Mouse (Mus musculus): Measurements from ENCODE around the gene Nlrc3. TPM values are rescaled to one million over a fixed set of nuclear protein-coding genes. Genes with fewer than 3 reads are reported as not detected.

Nlrc3 gene
- polyA plus RNA-seq, 1 experiment from 2014 or later: 1.5 TPM

DNA sequence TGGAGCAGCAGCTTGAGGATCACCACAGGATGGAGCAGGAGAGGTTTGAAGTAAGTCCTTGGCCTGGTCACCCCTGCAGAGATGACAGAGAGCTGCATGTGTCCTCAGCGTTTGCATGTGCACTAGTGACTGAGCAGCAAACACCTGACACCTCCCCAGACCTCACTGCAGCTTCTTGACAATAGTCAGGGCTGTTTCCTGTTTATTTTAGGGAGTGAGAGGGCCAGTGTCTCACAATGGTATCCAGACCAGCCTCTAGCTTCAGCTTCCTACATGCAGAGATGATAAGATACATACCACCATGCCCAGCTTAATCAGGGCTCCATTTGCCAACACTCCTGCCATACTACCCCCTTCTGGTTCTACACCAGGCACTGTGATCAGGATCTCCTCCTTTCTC, 47.9 kb downstream of the Nlrc3 start:
- H3K4me1 ChIP-seq: no peaks in the 10 kb centered on the region
- H3K4me3 ChIP-seq: no peak overlapping the region
- no peak overlapping the region for H3K9ac ChIP-seq
- no peaks in the 10 kb centered on the region for H3K27me3 ChIP-seq (replicated peaks)
- no peak overlapping the region for H3K4me2 ChIP-seq
- peaks cover 81% of the 10 kb centered on the region for H3K36me3 ChIP-seq
- H3K27ac ChIP-seq (replicated peaks): no peak overlapping the region
- no peaks in the 10 kb centered on the region for H3K9me3 ChIP-seq
- no peak for ATAC-seq (ENCODE audit: extremely low read depth, insufficient number of reproducible peaks, low FRiP score, low TSS enrichment)
- WGBS: 56% methylated on average over 1 of the region's 1 CpGs

DNA sequence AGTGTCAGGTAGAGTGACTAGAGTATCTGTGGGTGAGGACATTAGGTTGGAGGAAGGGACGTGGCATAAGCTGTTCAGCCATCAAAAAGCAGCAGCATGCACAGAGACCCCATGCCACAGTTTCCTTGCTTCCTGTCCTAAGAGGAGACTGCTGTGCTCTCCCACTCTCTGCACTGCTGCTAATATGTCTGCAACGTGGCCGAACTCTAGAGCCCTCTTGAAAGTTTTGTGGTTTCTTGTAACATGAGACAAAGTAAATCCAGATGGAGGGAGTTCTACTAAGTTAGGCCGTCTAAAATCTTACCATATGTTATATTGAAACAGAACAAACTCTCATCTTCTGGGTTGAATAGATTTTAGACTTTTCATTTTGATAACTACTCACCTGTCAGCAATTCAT, 52.5 kb downstream of the Nlrc3 start:
- Histone ChIP-seq H3K4me2 (no peak overlapping the region), H3K27ac (replicated peaks) (no peak overlapping the region), H3K27me3 (replicated peaks) (no peaks in the 10 kb centered on the region), H3K36me3 (peaks cover 79% of the 10 kb centered on the region), H3K4me1 (no peaks in the 10 kb centered on the region), H3K9ac (no peak overlapping the region), H3K4me3 (no peak overlapping the region), H3K9me3 (no peaks in the 10 kb centered on the region)
- 81% methylated on average over 4 of the region's 4 CpGs for WGBS
- ATAC-seq (ENCODE audit: extremely low read depth, insufficient number of reproducible peaks, low FRiP score, low TSS enrichment): no peak

- peaks cover 81% of the 10 kb centered on the region for H3K36me3 ChIP-seq
- WGBS: 76% methylated on average over 3 of the region's 3 CpGs
These were observed 52.9 kb downstream of the Nlrc3 start for GRCm38 (mm10) chr16:3923515-3923914.

DNA sequence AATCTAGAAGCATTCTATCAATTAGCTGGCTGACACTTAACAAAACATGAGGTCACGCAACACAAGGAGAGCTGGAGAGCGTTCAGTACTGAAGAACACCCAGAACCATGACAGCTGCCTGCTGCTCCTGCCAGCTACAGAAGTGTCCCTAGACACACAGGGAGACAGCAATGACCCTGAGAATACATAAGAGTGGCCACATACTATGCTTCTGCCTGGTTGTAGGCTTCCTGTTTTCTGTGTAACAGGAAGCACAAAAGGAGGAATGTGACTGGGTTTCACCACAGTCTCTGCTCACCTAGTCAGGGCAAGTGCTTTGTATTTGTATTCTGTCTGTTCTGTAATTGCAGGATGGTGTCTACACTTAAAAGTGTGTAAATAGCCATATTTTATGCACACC, 55.7 kb downstream of the Nlrc3 start:
- Histone ChIP-seq H3K9ac (no peak overlapping the region), H3K27me3 (replicated peaks) (no peaks in the 10 kb centered on the region), H3K4me1 (no peaks in the 10 kb centered on the region), H3K4me3 (no peak overlapping the region), H3K36me3 (peaks cover 82% of the 10 kb centered on the region), H3K27ac (replicated peaks) (no peak overlapping the region), H3K9me3 (no peaks in the 10 kb centered on the region), H3K4me2 (no peak overlapping the region)
- 85% methylated on average over 2 of the region's 2 CpGs for WGBS
- ATAC-seq (ENCODE audit: extremely low read depth, insufficient number of reproducible peaks, low FRiP score, low TSS enrichment): no peak

More at GRCm38 (mm10) chr16:3923515-3923914, 52.9 kb downstream of the Nlrc3 start:
- ATAC-seq (ENCODE audit: extremely low read depth, insufficient number of reproducible peaks, low FRiP score, low TSS enrichment): no peak
- no peak overlapping the region for H3K9ac ChIP-seq
- H3K4me1 ChIP-seq: no peaks in the 10 kb centered on the region
- H3K4me2 ChIP-seq: no peak overlapping the region
- H3K27ac ChIP-seq (replicated peaks): no peak overlapping the region
- no peaks in the 10 kb centered on the region for H3K27me3 ChIP-seq (replicated peaks)
- H3K4me3 ChIP-seq: no peak overlapping the region
- H3K9me3 ChIP-seq: no peaks in the 10 kb centered on the region

DNA sequence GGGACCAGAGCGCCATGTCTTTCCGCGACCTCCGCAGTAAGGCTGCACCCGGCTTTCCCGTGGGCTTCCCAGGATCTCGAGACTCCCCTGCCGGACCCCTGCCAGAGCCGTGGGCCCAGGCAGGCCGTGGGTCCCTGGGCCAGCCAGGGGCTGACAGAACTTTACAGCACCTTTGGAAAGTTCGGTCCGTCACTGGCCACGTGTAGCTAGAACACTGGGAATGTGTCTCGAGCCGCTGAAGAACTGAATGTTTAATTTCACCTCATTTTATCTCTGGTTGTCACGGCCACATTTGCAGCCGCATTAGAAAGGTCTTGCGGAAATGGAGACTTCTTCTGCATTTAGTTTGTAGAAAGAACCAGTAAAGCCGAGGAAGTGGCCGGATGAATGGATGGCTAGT, 67.3 kb downstream of the Nlrc3 start:
- peak overlapping the region; percentile 88 for H3K4me2 ChIP-seq
- H3K4me3 ChIP-seq: peak overlapping the region; percentile 74
- H3K4me1 ChIP-seq: peaks cover 12% of the 10 kb centered on the region
- ATAC-seq (ENCODE audit: extremely low read depth, insufficient number of reproducible peaks, low FRiP score, low TSS enrichment): no peak
- 8% methylated on average over 20 of the region's 20 CpGs for WGBS
- no peaks in the 10 kb centered on the region for H3K27me3 ChIP-seq (replicated peaks)
- H3K9ac ChIP-seq: peak overlapping the region; percentile 92
- H3K36me3 ChIP-seq: peaks cover 56% of the 10 kb centered on the region
- H3K27ac ChIP-seq (replicated peaks): peak overlapping the region; percentile 73
- no peaks in the 10 kb centered on the region for H3K9me3 ChIP-seq

DNA sequence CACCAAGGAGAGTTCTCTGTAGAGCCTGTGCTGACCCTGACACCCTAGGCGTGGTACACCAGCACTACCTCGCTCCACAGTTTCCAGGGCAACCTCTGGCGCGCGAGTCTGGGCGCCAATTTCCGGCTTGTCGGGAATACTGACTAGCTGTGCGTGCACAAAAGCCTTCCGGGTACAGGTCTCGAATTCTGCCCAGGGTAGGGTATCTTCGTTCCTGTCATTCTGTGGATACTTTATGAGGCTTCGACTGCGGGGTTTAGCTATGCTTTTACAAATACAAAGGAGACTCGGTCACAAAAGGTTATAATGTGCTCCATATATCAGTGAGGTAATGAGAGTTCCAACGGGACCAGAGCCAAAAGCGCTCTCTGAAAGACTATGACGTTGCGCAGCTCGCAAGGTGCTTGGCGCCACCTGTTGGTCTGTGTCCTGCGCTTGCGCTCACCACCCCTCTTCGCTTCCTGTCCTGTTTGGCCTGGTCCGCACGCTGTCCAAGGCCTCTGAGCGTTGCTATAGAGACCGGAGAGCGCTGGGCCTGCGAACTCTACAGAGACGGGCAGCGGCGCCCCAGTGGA, 67.8 kb downstream of the Nlrc3 start, which contains the start of the genes 1700037C18Rik and Cluap1:
Gene 1700037C18Rik (minus strand): TSS at position 153 of the 575 bp plus-strand sequence.
Gene Cluap1 (plus strand): TSS at position 265 of the 575 bp plus-strand sequence.
- Histone ChIP-seq H3K36me3 (peaks cover 56% of the 10 kb centered on the region), H3K4me2 (peak within 1 kb of the TSS; percentile 88), H3K27ac (replicated peaks) (peak within 1 kb of the TSS; percentile 73), H3K9me3 (no peaks in the 10 kb centered on the region), H3K4me3 (peak within 1 kb of the TSS; percentile 74), H3K9ac (peak within 1 kb of the TSS; percentile 92), H3K4me1 (peaks cover 12% of the 10 kb centered on the region), H3K27me3 (replicated peaks) (no peaks in the 10 kb centered on the region)
- WGBS: under 1% methylated on average over 33 of the region's 33 CpGs
- ATAC-seq (ENCODE audit: extremely low read depth, insufficient number of reproducible peaks, low FRiP score, low TSS enrichment): peak; percentile 90

GRCm38 (mm10) chr16:3907471-3907870, 69.0 kb downstream of the Nlrc3 start:
- no peak for ATAC-seq (ENCODE audit: extremely low read depth, insufficient number of reproducible peaks, low FRiP score, low TSS enrichment)
- no peak overlapping the region; the same call in 1 of the 2 replicates for H3K4me2 ChIP-seq

DNA sequence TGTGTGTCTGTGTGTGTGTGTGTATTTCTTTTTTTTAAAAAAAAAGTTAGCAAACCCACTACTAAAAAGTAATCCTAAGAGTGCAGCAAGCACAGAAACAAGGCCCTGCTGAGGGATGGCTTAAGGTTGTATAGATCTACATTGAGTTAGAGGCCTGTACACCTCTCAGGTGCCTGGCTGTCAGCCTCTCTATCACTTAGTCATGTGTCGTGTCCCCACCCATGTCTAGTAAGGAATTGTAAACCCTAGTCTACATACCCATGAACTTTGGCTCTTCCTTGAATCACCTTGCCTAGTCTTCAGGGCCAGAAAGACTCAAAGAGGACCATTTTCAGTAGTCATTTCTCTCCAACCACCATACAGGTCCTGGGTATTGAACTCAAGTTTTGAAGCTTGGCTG, 79.9 kb downstream of the Nlrc3 start:
- Histone ChIP-seq H3K4me2 (no peak overlapping the region), H3K4me1 (peaks cover 16% of the 10 kb centered on the region), H3K9ac (no peak overlapping the region), H3K4me3 (no peak overlapping the region), H3K36me3 (peaks cover 66% of the 10 kb centered on the region), H3K27ac (replicated peaks) (no peak overlapping the region), H3K27me3 (replicated peaks) (no peaks in the 10 kb centered on the region), H3K9me3 (no peaks in the 10 kb centered on the region)
- WGBS: 77% methylated on average over 1 of the region's 1 CpGs
- no peak for ATAC-seq (ENCODE audit: extremely low read depth, insufficient number of reproducible peaks, low FRiP score, low TSS enrichment)

More at GRCm38 (mm10) chr16:3907471-3907870, 69.0 kb downstream of the Nlrc3 start:
- peak overlapping the region; percentile 74; the same call in 1 of the 2 replicates for H3K4me3 ChIP-seq
- peaks cover 12% of the 10 kb centered on the region for H3K4me1 ChIP-seq
- peaks cover 56% of the 10 kb centered on the region for H3K36me3 ChIP-seq
- no peak overlapping the region for H3K27ac ChIP-seq (replicated peaks)
- H3K9ac ChIP-seq: no peak overlapping the region
- no peaks in the 10 kb centered on the region for H3K27me3 ChIP-seq (replicated peaks)
- WGBS: 69% methylated on average over 2 of the region's 2 CpGs
- no peaks in the 10 kb centered on the region for H3K9me3 ChIP-seq

- Histone ChIP-seq H3K27me3 (replicated peaks) (no peaks in the 10 kb centered on the region), H3K9ac (no peak overlapping the region), H3K27ac (replicated peaks) (peak overlapping the region; percentile 77; the same call in 1 of the 2 replicates), H3K4me2 (no peak overlapping the region), H3K9me3 (no peaks in the 10 kb centered on the region), H3K4me1 (peaks cover 16% of the 10 kb centered on the region), H3K36me3 (peaks cover 61% of the 10 kb centered on the region), H3K4me3 (no peak overlapping the region)
- ATAC-seq (ENCODE audit: extremely low read depth, insufficient number of reproducible peaks, low FRiP score, low TSS enrichment): no peak
- WGBS: 81% methylated on average over 6 of the region's 6 CpGs
These were observed 80.4 kb downstream of the Nlrc3 start for GRCm38 (mm10) chr16:3896046-3896445.

GRCm38 (mm10) chr16:3895173-3895792, 81.1 kb downstream of the Nlrc3 start:
- no peak overlapping the region for H3K4me3 ChIP-seq
- H3K9ac ChIP-seq: no peak overlapping the region
- ATAC-seq (ENCODE audit: extremely low read depth, insufficient number of reproducible peaks, low FRiP score, low TSS enrichment): no peak
- peaks cover 16% of the 10 kb centered on the region for H3K4me1 ChIP-seq
- H3K27me3 ChIP-seq (replicated peaks): no peaks in the 10 kb centered on the region
- peaks cover 53% of the 10 kb centered on the region for H3K36me3 ChIP-seq
- peak overlapping the region; percentile 30 for H3K4me2 ChIP-seq
- WGBS: 71% methylated on average over 9 of the region's 9 CpGs
- peak overlapping the region; percentile 77 for H3K27ac ChIP-seq (replicated peaks)
- no peaks in the 10 kb centered on the region for H3K9me3 ChIP-seq
